Mouse (Mus musculus) 3T3-L1 (cell line): ENCODE results near the gene Slc18a3.

Experiments
- DNase-seq: peaks from one replicate; pipeline ENCODE4 v3.0.0-alpha.2; 2015; ENCODE audit warnings: low read depth, low spot score

The Slc18a3 gene

GRCm38 (mm10) chr14:32464601-32465505, at the start of gene Slc18a3:
Slc18a3 (minus strand) TSS chr14:32464850.
- no peak for DNase-seq

GRCm38 (mm10) chr14:32513336-32514032, 48.8 kb upstream of the Slc18a3 start, which contains the start of gene Ercc6:
Ercc6 (plus strand) TSS chr14:32513521.
- peak; percentile 92 for DNase-seq

- no peak for DNase-seq
Measured at GRCm38 (mm10) chr14:32512912-32513311, 48.3 kb upstream of the Slc18a3 start.

- DNase-seq, result no peak
Measured at GRCm38 (mm10) chr14:32509443-32509961, 44.9 kb upstream of the Slc18a3 start.

GRCm38 (mm10) chr14:32508105-32508835, 43.6 kb upstream of the Slc18a3 start:
- DNase-seq, result no peak

- no peak for DNase-seq
Measured at GRCm38 (mm10) chr14:32507216-32507615, 42.6 kb upstream of the Slc18a3 start.

GRCm38 (mm10) chr14:32506329-32506728, 41.7 kb upstream of the Slc18a3 start:
- peak; percentile 67 for DNase-seq

- no peak for DNase-seq
Measured at GRCm38 (mm10) chr14:32503897-32504296, 39.2 kb upstream of the Slc18a3 start.

GRCm38 (mm10) chr14:32502764-32503688, 38.4 kb upstream of the Slc18a3 start:
- DNase-seq, result no peak

- DNase-seq, result no peak
Measured at GRCm38 (mm10) chr14:32501303-32501702, 36.7 kb upstream of the Slc18a3 start.

GRCm38 (mm10) chr14:32496115-32496850, 31.6 kb upstream of the Slc18a3 start:
- DNase-seq, result no peak

- peak; percentile 69 for DNase-seq
Measured at GRCm38 (mm10) chr14:32492521-32492920, 27.9 kb upstream of the Slc18a3 start.

- DNase-seq, result peak; percentile 70
Measured at GRCm38 (mm10) chr14:32482061-32482460, 17.4 kb upstream of the Slc18a3 start.

GRCm38 (mm10) chr14:32477581-32477980, 12.9 kb upstream of the Slc18a3 start:
- DNase-seq, result no peak

- DNase-seq, result no peak
Measured at GRCm38 (mm10) chr14:32476559-32476958, 11.9 kb upstream of the Slc18a3 start.

GRCm38 (mm10) chr14:32472996-32473395, 8.3 kb upstream of the Slc18a3 start:
- peak; percentile 75 for DNase-seq

- peak; percentile 47 for DNase-seq
Measured at GRCm38 (mm10) chr14:32467606-32468005, 3.0 kb upstream of the Slc18a3 start.

GRCm38 (mm10) chr14:32465889-32466288, 1.2 kb upstream of the Slc18a3 start, which contains the start of gene Chat:
Chat (minus strand) TSS chr14:32465989.
- no peak for DNase-seq

- no peak for DNase-seq
Measured at GRCm38 (mm10) chr14:32465506-32465870, 838 bp upstream of the Slc18a3 start.
